Mouse (Mus musculus): ENCODE measurements around the gene Tmcc3. TPM values are rescaled to one million over a fixed set of nuclear protein-coding genes. Genes with fewer than 3 reads are reported as not detected.
A peak's percentile ranks its signal among the peaks of the same experiment; 100 is the strongest.

The Tmcc3 gene
- total RNA-seq, 1 experiment from 2014 or later, result 13.2 TPM

DNA sequence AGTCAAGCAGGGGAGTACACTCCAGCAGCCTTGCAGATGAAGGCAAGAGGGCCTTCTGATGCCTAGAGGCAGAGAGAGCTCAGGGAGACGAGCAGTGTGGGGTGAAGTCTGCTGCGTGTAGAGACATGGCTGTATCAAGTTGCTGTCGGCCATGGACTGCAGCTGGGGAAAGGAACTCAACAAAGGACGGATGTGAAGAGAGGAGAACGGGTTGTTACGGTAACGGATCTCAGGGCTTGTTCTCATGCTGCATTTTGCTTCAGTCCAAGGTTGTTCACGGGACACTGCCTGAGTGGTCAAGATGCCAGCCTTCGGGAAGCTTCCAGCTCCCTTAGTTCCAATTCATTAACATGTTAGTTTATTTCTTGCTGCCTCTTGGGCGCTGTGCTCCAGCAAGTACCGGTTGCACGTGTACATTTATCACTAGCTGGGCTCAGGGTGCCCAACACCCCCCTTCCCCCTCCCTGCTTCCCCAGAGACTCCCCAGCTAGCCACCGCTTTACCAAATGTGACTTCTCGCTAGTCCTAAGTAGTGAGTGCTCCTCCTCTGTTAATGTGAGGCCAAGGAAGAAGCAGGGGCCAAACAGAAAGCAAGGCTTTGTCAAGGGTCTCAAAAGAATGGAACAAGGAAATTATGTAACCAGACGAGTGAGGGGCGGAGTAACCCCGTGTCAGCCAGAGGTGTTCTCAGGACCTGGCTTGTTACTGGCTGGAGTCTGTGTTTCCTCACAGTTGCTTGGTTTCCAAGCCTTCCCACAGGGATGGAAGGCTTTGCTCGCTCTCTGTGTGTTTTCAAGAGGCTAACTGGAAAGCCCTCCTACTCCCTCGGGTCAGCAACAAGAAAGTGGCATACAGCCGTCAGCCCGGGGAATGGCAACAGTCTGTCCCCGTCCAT is 104.4 kb downstream of the Tmcc3 start:
- DNase-seq, result no peak

DNA sequence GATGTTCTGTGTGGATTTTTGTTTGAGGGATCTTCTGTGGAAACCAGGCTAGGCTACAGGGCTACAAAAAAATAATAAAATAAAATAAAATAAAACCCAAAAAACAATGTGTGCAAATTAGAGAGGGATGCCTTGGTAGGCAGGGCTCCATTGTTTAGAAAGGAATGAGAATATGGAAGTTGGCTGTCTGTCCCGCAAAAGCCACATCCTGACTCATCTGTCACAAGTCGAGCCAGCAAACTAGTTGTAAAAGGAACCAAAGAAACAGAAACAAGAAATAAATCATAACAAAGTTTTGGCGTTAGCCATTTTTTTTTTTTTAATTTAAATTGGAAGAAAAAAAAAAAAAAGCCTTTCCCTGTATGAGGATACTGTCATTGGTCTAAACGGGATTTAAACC is 105.9 kb downstream of the Tmcc3 start:
- no peak for DNase-seq

DNA sequence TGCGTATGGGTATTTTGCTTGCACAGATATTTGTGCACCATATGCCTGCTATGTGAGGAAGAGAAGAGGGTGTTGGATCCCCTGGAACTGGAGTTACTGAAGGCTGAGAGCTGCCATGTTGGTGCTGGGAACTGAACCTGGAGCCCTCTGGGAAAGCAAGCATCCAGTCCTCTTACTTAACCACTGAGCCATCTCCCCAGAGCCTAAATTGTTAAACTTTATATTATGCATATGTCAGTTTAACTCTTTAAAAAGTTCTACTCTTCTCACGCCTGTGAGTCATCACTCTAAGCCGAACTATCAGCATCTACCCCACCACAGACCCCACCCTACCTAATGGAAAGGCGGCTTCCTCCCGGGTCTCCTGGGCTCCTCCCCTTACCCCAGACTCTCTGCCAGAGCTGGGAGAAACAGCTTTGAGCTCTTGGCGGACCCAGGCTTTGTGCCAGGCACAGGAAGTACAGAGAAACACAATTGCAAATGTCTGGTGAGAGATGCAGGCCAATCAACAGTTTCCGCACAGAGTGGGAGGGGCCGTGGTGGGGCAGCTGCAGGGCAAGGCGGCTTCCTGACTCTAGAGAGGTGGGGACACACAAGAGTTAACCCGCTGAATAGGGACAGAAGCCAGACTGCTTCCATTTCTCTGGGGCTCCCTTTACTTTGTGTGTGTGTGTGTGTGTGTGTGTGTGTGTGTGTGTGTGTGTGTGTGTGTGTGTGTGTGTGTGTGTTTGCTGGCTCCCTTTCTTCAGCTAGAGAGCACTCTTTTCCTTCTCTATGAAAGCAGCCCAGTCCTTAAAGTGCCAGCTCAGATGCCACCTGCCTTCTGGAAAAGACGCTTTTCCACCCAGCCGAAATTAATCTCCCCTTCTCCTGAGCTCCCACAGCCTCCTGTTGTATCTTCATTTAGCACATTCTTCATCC is 114.5 kb downstream of the Tmcc3 start:
- DNase-seq, result peak; percentile 50

DNA sequence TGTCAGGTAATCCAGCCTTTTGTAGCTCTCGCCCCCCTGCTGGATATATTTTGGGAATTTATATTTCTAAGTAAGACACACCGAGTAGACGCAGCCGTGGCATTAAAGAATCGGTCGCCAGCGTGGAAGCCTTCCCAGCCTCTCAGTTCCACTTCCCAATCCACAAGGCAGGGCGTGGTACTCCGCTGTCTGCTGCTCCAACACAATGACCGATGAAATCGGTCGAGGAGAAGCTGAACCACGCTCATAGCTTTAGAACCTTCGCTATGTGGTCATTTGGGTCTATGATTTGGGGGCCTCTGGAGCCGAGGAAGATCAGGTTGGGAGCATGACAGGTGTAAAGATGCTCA is 115.1 kb downstream of the Tmcc3 start:
- no peak for DNase-seq

DNA sequence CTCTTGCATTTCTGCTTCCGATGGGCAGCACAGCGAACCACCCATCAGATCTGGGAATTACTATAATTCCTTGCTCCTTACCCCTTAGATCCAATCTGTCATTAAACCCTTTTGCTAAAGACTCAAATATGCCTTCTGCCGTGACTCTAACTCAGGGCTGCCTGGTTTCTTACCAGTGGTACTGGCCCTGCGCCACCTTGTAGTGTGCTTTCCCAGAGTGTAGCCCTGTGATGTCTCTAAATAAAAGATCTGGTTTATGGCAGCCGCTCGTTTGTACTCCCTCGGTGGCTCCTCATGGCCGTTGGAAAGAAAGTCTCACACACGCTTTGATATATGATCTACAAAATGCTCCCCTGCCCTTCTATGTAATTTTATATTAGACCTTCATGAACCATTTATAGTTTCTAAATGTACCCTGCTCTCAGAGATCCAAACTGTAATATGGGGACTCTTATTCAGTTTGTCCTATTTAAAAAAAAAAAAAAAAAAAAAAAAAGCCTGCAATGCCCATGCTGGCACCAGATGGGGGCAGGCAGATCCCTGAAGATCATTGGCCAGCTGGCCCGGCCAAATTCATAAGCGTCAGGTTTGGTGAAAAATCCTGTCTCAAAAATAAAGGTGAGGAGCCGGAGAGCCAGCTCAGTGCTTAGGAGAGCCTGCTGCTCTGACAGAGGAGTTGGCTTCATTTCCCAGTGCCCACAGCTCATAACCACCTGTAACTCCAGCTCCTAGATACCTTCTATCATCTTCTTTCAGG is 116.6 kb downstream of the Tmcc3 start:
- peak; percentile 15 for DNase-seq

DNA sequence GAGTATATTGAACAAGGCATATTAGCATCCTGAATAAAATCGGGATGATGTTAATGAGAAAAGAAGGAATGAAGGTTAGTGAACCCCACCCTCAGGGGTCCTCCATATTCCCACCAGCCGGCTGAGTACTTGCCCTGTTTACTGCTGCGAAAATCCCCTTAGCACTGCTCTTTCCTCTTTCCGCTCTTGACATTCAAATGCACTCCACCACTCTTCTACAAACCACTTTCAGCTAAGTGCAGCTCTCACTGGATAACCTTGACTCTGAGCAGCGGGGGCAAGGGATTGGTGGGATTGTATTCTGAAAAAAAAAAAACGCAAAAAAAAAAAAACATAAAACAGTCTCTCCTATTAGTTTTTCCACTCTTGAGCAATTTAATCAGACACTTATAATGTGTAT is 118.8 kb downstream of the Tmcc3 start:
- DNase-seq, result no peak

DNA sequence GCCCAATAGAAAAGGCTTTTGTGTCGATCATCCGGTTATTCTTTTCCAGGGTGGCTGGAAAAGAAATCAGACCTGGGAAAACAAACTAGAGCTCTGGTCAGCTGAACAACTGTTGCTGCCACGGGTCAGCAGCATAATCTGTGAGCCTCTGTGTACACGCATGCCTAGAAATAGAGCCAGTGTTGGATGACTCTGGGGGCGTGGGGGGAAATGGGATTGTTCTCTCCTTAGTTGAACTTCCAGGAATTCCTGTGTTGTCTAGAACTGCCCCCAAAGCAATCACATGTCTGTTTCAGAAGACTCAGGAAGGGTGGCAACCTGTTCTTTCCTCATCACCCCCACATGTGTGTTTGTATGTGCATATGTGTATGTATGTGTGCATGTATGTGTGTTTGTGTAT is 121.2 kb downstream of the Tmcc3 start:
- DNase-seq, result no peak

DNA sequence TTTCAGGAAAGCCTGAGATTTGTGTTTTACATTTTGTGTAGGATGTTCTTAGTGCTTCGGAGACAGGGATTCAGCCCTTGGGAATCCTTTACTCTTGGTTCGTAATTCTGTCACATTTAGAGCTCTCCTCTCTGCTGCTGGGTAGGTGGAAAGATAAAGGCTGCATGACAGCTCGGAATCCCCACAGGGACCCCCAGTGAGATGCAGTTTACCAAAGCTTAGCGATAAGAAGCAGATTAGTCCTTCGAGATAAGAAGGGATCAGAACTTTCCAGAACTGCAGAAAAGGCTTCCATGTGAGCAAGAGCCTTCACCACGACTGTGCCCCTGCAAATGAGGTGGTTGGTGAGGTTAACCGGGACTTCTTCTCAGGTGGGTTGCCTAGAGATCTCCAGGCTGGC is 122.2 kb downstream of the Tmcc3 start:
- no peak for DNase-seq

DNA sequence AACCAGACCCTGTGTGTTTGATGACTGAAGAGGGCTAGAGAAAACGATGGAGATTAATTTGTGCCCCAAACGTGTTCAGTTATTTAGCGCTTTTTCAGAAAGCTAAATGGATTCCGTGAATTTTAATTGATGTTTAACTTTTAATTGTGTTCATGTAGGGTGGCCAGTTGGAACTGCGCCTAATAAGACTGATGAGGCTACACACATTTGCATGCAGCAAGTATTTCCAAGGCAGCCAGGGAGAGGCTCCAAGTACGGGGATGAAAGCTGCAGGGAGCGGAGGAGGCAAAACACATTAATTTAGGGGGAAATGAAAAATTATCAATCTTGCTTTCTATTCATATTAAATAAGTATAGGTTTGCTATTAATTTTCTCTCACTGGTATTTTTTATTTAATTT is 131.0 kb downstream of the Tmcc3 start:
- no peak for DNase-seq

DNA sequence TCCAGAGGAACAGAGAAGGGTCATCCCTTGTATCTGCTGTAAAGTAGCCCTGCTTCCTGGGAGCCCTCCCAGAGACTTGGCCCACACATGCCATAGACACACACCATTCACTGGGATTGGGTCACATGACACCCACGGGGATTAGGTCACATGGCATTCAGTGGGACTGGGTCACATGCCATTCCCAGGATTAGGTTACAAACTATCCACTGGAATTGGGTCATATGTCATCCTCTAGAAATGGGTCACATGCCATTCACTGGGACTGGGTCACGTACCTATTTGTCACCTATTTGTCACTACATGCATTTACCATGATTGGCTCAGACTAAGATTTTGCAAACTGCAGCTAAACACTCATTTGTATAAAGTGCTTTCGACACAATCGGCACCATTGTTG is 131.7 kb downstream of the Tmcc3 start:
- DNase-seq, result no peak

DNA sequence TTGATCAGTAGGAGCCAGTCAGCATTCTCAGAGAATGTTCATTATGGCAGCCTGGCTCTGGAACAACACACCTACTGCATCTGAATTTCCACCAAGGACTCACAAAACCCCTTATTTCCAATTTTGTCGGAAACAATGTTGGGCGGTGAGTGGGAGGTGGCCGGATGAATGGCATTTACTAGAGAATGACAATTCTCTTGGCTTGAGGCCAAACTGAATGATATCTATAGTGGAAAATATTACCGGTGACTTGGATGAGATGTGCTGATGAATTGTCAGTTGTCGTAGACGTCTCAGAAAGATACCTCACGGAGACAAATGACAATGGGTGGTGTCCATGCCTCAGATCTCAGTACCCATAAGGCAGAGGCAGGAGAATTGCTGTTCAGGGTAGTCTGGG is 133.4 kb downstream of the Tmcc3 start:
- DNase-seq, result no peak

DNA sequence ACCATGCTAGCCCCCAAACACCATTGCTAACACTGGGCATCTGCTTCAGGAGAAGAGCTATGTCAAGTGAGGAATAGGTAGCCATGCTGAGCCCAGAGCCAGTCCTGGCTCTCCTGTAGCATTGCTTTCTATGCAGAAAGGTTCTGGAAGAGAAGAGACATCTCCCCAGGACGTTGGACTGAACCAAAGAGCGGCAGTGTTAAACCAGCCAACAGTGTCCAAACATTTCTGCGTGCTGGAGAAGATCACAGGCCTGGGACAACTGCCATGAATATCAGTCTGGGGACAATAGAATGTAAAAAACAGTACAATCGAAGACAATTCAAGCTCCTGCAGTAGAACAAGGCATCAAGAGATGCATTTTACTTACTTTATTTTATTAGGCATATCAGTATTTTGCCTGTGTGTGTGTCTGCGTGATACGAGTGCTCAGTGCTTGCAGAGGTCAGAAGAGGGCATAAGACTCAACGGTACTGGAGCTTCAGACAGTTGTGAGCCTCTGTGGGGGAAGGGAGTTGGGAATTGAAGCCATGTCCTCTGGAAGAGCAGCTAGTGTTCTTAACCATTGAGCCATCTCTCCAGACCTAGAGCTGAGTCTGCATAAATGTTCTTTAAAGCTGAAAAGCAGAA is 134.7 kb downstream of the Tmcc3 start:
- DNase-seq, result no peak

DNA sequence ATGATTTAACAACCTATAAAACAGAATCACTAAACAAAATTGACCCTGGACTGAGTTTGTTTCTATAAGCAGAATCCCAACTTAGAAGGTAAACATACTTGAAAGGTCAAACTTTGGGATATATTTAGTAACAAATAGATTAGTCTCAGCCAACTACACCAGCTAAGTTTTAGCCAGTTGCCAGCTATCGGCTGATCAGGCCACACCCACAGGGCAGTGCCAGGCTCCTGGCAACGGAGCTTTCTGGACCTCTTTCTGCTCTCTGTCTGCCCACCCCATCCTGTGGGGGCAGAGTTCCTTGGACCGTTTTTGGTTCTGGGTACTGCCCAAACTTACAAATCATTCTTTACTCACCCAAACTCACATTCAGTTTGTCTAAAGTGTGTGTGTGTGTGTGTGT is 137.9 kb downstream of the Tmcc3 start:
- no peak for DNase-seq

DNA sequence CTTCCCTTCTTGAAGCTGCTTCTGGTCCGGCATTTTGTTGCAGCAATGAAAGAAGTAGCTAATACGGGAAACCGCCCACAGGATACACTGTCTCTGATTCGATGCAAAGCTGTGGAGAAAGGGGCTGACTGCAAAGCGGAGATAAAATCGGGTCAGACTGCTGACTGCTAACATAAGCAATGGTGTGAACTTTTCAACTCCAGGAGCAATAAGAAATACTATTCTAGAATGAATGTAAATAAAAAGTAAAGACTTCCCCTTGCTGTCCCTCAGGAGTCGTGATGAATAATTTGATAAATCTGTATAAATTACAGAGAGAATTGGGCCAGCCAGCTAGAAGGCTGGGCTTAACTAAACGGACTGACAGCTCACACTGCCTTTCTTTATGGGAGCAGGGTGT is 139.0 kb downstream of the Tmcc3 start:
- no peak for DNase-seq

DNA sequence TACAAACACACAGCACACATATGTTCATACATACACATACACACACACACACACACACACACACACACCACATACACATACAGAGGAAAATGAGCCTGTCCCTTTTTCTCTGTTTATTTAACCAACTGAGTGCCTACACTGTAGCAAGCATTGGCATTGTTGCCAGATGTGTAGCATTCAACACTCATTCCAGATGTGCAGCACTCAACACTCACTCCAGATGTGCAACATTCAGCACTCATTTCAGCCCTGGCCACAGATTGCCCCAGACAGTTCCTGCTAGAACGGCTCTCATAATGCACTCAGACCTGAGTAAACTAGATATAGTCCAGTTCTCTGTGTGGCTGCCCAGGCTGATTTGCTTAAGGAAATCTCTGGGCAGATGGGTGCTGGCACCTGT is 145.7 kb downstream of the Tmcc3 start:
- no peak for DNase-seq

DNA sequence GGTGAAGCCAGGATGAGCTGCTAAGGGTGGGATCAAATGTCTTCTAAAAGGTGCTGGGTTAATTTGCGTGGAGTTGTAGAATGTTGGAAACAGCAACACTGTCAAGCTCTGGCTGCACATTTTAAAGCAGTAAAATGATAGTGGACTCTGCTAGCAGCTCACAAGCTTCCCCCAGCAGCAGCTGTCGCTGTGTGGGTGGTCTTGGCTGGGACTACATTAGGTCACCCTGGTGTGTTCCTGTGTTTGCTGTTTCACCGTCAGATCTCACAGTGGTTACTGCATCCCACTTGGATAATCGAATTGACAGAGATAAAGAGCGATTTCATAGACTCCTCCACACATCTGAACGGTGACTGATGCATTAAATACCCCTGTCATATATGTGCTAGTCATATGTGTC is 146.9 kb downstream of the Tmcc3 start:
- no peak for DNase-seq

DNA sequence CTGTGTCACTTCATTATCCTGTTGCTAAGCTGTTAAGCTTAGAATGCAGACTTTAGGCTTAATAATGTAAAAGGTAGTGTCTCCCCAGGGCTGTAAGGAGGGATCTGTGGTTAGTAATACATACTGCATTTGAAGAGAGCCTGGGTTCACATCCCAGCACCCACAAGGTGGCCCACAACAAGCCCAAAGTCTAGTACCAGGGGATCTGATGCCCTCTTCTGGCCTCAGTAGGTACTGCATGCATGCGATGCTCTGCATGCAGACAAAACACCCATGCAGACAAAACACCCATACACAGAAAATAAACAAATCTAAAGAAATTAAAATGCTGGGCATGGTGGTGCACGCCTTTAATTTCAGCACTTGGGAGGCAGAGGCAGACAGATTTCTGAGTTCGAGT is 149.6 kb downstream of the Tmcc3 start:
- DNase-seq, result peak; percentile 12

DNA sequence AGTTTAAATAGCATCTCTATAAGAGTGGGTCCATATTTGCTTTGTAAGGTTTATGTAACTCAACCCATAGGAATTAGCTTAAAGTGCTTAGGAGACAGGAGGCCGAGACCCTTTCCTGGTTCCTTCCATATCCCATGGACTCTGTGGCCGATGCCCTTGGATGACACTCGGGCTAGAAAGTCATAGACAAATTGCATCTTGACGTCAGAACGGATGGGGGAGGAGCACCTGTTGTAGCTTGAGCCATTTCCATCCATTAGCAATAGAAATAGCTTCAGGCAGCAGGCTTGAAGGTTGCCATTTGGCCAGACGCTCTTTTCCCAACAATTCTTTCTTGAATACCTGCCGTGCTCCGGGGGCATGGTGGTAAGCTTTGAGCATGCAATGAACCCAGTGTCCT is 150.1 kb downstream of the Tmcc3 start:
- DNase-seq, result no peak

DNA sequence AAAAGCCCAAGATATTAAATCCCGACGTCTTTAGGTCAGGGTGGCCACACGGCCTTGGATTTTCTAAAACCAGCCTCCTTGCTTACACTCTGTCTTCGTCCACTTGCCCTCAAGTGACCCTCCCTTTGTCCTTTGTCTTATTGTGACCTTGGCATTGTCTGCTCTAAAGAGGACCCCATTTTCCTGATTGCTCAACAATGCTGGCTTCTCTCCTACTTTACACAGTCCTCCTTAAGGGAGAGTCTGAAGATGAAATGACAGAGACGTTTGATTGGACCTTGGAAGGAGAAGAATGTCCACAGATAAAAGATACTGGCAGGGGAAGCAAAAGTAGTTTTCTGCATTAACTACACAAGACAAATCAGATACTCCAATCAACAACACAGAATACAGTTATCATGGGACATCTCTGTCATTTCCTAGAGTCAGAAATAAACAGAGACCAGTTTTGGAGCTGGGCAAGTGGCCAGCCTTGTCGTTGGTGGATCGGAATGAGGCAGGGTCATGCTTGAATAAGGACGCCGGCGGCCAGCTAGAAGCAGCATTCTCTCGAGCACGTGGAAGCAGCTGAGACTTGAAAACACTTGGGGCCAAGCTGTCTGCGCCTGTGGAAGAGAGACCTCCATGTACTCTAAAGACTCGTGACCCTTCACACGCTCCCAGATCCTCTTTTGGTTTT is 150.8 kb downstream of the Tmcc3 start:
- peak; percentile 71 for DNase-seq

DNA sequence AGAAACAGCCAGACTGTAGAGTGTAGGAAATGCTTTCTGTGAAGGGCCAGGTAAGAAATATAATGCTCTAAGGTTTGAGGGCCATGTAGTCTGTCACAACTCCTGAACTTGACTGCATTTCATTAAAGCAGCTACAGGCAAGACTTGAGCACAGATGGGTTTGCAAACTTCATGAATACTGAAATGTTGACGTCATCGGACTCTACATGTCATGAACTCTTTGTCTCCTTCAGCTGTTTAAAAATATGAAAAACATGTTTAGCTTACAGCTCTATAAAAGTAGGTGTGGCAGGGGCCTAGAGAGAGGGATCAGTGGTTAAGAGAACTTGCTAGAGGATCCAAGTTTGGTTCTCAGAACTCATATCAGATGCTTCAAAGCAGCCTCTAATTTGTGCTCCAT is 151.7 kb downstream of the Tmcc3 start:
- DNase-seq, result no peak

DNA sequence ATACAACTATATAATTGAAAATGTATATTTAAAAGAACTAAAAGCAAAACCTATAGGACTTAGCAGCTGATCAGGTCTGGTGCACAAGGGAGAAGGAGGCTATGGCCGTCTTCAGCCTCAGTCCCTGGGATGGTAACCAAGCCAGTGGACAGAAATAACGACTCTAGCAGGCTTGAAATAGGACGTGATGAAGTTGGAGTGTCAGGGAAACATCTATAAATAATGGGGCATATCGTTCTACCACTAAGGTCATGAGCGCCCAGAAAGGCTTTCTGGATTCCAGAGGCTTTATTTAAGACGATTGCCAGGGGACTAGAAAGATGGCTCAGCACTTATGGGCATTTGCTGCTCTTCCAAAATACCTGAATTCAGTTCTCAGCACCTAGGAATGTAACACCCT is 153.9 kb downstream of the Tmcc3 start:
- DNase-seq, result no peak

DNA sequence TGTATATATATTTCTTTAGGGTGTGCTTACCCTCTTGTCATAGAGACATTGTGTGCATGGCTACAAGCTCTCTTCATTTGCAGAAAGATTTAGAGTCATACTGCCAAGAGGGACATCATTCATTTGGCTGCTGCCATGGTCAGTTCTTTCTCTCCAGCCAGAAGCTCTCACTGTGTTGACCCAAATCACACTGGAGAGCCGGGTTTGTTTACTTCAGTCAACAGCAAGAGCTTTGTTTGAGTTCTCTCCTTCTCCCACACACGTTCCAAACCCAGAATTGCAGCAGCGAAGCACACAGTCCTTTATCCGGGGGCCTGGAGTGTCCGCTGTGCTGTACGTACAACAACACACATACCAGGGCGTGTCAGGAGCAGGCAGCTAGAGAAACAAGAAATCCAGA is 154.6 kb downstream of the Tmcc3 start:
- DNase-seq, result no peak

All from adrenal gland, postnatal 25 days (tissue).